Mouse (Mus musculus) layer of hippocampus, postnatal 10 days (tissue): ENCODE data around the gene Gosr2. TPM values are rescaled to one million over a fixed set of nuclear protein-coding genes. Genes with fewer than 3 reads are reported as not detected.

ENCODE experiments used
- DNase-seq, 2 experiments: peaks; one replicate each; pipeline ENCODE4 v3.0.0; 2021; ENCODE audit warnings: low spot score in 2 of 2
- total RNA-seq, 2 experiments: library from RNA; stranded (reverse); gene quantifications; 2 replicates each; pipeline ENCODE4 v1.2.3; 2021

Gosr2 gene
- total RNA-seq, 2 experiments from 2014 or later: 72.9 to 78.3 TPM

GRCm38 (mm10) chr11:103647921-103648620 is 49.6 kb downstream of the Gosr2 start:
- DNase-seq: no peak

GRCm38 (mm10) chr11:103646301-103646700 is 51.4 kb downstream of the Gosr2 start:
- DNase-seq: peak in 1 of 2 experiments; percentile 7

DNA sequence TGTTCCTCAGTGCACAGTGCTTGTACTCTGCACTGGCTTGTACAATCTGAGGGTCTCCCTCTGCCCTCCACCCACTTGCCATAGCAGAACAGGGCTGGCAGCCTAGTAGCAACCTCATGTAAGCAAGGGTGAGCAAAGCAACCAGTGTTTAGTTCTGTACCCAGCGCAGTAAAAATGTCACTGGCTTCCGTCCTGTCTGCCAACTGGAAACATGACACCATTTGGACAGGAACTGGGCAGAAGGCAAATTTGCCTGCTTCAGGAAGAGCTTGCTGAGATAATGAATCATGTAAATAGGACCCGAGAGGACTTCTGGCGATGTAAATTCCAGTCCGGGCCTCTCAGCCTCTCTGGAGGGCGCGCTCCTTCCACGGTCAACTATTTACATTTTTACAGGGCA is 52.0 kb downstream of the Gosr2 start:
- DNase-seq: peak in 1 of 2 experiments; percentile 10

GRCm38 (mm10) chr11:103643211-103643610 is 54.5 kb downstream of the Gosr2 start:
- no peak for DNase-seq

DNA sequence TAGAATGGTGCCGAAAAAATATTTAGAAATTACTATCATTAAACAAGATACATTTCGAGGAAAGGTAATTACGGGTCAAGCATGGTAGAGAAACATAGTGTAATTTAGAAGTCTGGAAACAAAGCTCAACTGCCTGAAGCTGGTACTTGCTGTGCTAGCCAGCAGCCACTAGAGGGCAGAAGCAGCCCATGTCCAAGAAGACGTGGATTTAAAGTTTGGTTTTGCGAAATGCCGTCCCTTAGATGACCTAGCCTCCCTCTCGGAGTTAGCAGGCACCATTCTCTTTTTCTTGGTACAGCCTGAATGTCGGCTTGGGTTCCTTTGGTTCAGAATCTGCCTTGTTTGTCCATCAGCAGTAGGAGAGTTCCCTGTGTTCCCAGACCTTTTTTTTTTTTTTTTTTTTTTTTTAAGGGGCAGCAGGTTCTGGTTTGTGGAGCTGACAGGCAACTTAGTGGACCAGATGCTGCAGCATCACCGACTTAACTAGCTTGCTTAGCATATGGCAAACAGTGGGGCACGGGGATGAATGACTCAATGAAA is 58.2 kb downstream of the Gosr2 start:
- peak; percentile 75 to 80 for DNase-seq

DNA sequence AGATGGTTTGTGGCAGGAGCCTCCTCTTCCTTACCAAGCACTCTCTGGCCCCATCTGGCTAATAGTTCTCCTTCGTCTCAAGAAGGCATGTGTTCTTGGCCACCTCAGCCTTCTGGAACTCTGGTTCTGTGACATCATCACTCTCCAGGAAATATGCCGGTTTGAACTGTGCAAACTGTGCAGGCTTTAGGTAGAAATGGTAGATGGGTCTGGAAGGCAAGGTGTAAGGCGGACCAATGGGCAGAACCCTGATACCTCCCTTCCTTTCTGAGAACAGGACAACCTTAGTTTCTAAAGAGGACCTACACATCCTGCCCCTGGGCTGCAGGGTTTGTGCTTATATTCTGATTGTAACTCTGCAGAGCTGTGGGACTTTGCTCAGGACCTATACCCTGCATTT is 58.9 kb downstream of the Gosr2 start, which contains the start of gene Lyzl6:
Lyzl6 (minus strand) TSS at position 101 of the 400 bp plus-strand sequence.
- no peak for DNase-seq

- DNase-seq: no peak
These were observed 61.4 kb downstream of the Gosr2 start for GRCm38 (mm10) chr11:103636261-103636660.

GRCm38 (mm10) chr11:103635481-103635880 is 62.2 kb downstream of the Gosr2 start:
- DNase-seq: no peak

DNA sequence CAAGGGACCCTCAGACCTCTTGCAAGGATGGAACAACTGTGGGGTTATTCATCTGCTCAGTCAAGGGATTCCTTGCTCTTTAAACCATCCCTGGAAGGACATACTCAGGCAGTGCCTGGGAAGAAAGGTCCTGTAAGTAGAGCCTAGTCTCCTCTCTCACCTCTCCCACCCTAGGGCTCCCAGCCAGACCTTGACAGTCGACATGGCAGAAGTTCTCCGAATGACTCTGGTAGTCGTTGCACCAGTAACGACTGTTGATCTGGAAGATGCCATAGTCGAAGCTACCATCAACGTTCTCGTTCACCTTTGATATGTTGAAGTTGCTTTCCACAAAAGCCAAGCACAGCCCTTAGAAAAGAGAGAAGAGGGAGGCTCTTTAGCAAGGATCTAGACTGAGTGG is 62.9 kb downstream of the Gosr2 start:
- DNase-seq: no peak

DNA sequence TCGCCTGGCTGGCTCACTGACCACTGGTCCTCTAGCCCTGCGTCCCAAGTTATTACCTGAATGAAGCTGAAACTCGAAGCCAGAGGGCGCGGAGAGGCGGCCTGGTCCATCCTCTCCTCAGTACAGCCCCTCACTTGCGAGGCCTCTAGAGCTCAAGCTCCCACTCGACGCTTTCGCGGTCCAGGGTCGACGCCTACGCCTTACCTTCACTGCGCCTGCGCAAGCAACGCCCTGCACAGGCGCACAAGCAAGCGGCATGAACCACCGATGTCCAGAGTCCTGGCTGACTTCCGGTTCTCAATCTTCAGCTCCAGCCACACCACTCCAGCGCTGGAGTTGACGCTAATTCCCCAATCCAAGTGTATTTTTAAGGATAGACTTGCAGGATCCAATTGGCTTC is 70.2 kb downstream of the Gosr2 start:
- DNase-seq: no peak

Other genes starting within 250 kb of the Gosr2 start
- gene Lrrc37a, start 193.3 kb downstream of the Gosr2 start, total RNA-seq: not detected
- gene Gm884, start 76.8 kb downstream of the Gosr2 start, total RNA-seq: not detected
- gene Lyzl6, start 59.0 kb downstream of the Gosr2 start, total RNA-seq: not detected
- gene Rprml, start 48.3 kb downstream of the Gosr2 start, total RNA-seq: 100 to 1,000 TPM; 127 to 143 TPM
- gene Wnt9b, start 51.9 kb upstream of the Gosr2 start, total RNA-seq: under 1 TPM; 0.56 to 0.87 TPM
- gene Wnt3, start 76.3 kb upstream of the Gosr2 start, total RNA-seq: 1 to 10 TPM; 1.1 to 1.8 TPM